Mouse (Mus musculus): ENCODE measurements around the gene Card14.
A peak's percentile ranks its signal among the peaks of the same experiment; 100 is the strongest.
"Not testable (repeated sequence)": the region's sequence is repeated elsewhere in the genome, so short reads cannot be mapped to it uniquely, and the experiment has no call there.

The Card14 gene

DNA sequence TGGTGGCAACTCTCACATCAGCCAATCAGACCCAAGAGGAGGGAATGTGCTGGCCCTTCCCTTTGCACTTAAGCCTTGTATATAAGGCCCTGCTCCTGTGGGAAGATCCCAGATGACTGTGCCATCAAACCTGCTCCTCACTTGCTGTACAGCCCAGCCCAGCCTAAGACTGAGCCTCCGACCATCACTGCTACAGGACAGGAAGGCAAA is at the start of gene Card14:
Card14 (plus strand) TSS at position 111 of the 210 bp plus-strand sequence.
- DNase-seq (ENCODE audit: low spot score in 2 of 2), result no peak

DNA sequence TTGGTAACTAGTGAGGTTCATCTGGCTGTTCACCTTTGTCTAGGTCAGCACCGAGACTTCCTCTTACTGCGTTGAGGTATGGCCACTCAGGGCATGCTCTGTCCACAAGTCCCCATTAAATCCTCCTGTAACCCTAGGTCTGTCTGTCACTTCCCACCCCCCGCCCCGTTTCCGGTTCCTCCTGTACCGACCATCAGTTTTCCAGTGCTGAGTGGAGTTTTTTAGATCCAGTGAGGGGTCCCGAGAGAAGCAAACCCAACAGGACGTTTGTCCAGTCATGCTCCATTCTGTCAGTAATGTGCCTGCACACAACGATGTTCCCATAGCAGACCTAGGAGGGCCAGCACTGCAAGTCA is 49.4 kb upstream of the Card14 start:
- no peak for DNase-seq (ENCODE audit: low spot score in 2 of 2)

DNA sequence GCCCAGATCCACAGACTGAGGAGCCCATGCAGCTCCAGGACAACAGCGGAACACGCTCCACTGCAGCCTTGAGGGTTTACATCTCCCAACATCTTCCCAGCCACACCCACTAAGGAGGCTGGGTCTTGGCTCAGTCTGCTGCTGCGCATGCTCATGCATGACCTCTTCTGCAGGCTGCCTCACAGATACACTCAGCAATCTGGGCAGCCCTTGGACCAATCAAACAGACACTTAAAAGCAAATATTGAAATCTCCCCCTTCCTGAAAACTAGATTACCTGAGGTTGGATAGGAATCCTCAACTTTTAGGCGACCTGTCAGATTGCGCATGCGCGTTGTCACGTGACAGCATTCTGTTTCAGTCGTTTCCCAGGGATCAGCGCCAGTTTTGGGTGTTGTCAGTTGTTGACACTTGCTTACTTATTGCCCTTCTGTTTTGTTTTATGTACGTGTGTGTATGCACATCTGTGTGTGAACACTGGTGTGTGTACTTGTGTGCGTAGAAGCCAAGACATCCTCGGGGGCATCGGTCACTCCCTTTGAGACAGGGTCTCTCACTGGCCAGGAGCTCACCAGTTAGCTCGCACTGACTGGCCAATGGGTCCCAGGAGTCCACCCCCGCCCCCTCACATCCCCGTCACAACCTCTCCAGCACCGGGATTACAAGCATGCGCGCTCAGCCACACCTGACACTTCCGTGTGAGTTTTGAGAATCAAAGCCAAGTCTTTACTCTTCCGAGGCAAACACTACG is 48.8 kb upstream of the Card14 start:
- peak; percentile 46 to 50 for DNase-seq (ENCODE audit: low spot score in 2 of 2)

DNA sequence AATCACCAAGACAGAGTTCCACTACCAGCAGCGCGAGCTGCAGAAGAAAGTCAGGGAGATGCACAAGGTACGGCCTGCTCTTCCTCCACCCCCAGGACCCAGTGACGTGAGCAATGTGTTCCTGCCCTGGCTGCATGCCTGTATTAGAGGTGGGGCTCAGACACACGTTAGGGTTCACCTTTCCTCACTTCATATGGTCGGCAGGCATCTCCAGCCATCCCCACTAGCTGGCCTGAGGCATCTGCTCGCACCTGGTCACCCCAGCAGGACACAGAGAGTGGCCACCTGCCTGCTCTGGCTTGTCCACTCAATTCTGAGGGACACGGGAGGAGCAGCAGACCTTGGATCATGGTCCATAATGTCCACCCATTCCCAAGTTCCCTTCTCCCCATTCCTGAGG is 47.6 kb upstream of the Card14 start:
- DNase-seq (ENCODE audit: low spot score in 2 of 2), result no peak

DNA sequence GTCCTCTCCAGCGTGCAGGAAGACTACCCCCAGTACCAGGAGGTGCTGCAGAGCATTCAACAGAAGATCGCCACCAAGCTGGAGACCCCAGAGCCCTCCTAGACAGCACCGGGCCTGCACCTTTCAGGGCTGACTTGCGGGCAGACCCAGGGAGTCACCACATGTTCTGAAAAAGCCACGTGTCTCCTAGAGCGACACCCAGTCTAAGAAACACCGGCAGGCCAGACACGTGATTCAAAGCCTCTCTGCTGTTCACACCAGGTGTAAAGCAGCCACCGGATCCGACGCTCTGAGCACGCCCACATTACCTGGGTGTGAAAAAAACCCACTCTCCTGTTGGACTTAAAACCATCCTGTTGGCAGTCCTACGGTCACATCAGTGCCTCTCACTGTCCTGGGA is 43.2 kb upstream of the Card14 start:
- DNase-seq (ENCODE audit: low spot score in 2 of 2), result no peak

DNA sequence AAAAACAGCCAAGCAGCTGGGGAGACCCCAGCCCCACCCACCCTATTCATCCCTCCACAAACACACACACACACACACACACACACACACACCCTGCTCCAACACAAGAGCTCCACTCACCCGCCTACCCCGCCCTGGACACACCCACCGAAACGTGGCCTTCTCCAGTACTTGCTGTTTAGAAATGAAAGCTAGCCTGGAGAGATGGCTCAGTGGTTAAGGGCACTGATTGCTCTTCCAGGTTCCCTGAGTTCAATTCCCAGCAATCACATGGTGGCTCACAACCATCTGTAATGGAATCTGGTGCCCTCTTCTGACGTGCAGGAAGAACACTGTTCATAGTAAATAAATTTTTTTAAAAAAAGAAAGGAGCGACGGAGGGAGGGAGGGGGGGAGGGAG is 41.8 kb upstream of the Card14 start:
- no peak for DNase-seq (ENCODE audit: low spot score in 2 of 2)

DNA sequence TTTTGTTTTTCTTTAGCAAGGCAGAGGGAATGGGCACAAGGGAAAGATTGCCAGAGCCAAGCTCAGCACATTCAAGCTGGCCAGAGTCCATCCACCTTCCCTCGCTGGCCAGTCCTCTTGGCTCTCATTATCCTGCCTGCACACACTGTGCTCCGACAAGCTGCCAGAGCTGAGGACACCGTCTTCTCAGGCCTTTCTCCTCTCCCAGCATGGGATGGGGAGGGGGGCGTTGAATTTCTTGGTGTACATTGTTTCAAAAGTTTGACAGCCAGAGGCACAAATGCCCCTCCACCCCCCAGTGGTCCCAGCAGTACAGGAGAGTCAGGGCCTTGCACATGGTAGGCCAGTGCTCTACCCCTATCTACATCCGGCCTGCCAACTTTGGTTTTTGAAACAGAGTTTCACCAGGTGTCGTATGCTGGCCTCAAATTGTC is 40.3 kb upstream of the Card14 start:
- no peak for DNase-seq (ENCODE audit: low spot score in 2 of 2)

DNA sequence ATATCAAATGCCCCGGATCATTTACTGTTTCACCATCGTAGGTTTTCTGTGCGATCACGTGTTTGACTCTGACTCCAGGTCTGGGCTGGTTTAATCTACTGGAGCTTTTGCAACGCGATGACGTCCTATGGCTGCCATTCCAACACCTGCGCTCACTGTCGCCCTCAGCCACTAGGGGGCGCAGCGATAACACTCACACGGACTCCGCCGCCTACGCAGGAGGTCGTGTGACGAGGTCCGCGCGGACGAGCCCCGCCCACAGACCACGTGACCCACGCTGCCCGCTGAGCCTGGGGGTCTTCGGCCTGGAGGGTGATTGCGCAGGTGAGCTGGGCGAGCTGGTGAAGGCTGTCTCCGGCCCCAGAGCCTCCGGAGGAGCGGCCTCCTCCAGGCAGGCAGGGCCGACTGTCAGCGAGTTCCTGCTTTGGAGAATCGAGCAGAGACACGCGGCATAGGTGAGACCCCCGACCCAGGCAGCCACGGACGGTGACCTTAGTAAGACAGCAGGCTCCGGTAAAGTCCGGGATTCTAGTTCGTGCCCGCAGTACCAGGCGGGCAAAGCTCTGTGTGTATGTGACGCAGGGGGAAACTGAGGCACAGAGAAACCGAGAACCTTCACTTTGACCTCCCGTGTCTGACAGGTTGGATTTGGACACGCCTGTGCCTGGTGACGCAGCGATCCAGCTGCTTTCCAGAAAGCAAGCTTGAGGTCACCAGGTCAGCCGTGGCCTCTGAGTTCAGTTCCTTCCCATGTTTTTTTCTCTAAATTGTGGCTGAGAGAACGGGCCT is 39.6 kb upstream of the Card14 start, which contains the start of gene Gaa:
Gaa (plus strand) TSS at position 120 of the 789 bp plus-strand sequence.
- peak; percentile 91 to 95 for DNase-seq (ENCODE audit: low spot score in 2 of 2)

DNA sequence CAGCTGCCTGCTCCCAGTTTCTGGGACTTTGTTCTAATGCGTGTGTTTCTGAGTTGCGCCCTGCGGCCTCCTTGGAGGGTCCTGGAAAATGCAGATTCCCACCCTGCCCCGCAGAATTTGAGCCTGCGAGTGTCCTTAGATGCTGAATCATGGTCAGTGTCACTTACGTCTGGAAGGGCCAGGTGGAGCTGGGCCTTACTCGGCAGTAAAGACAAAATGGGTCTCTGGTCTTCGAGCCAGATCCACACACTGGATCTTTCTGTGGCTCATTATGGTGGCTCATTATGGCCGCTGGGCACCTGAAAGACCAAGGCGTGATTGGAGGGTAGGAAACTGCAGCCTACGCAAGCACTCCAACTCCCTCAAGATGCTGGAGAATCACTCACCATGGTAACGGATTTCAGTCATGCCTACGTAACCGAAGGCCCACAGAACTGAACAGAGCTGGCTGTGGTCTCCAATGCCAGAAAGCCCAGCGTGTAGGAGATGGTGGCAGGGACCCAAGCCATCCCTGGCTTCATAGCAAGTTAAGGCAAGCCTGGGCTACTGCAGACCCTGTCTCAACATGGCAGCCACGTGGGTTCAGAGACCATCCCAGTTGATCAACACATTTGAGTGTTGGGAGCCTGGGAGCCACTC is 38.9 kb upstream of the Card14 start:
- peak; percentile 34 to 50 for DNase-seq (ENCODE audit: low spot score in 2 of 2)

DNA sequence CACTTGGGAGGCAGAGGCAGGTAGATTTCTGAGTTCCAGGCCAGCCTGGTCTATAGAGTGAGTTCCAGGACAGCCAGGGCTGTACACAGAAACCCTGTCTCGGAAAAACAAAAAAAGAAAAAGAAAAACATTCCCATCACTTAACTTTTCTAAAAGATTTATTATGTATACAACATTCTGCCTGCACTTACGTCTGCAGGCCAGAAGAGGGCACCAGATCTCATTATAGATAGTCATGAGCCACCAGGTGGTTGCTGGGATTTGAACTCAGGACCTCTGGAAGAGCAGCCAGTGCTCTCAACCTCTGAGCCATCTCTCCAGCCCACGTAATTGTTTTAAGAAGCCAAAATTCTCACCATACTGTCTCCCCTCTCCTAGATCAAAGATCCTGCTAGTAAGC is 35.1 kb upstream of the Card14 start:
- not testable (repeated sequence) for DNase-seq (ENCODE audit: low spot score in 2 of 2)

DNA sequence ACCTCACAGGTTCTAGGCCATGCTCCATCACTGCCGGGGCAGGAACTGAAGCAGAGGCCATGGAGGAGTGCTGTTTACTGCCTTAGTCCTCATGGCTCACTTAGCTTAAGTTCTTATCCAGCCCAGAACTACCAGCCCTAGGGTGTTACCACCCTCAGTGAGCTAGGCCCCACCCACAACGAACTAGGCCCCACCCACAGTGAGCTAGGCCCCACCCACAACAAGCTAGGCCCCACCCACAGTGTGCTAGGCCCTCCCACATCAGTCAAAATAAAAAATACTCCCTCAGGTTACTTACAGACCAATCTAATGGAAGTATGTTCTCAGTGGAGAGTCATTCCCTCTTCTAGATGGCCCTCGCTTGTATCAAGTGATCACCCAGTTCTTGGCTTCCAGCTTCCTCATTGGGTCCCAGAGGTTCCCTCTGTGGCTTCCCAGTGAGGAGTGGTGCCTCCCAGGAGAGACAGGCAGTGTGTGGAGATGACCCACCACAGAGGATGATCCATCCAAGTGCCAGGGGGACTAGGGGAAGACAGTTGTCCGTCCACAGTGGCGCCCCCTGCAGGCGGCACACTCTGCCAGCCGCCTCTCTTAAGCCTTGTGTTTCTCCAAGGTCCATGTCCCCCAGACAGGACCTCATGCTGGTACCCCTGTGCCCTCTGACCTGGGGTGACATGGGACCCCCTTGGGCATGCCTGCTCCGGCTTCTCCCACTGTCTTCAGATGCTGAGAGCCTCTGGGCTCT is 34.2 kb upstream of the Card14 start:
- DNase-seq (ENCODE audit: low spot score in 2 of 2), result no peak

DNA sequence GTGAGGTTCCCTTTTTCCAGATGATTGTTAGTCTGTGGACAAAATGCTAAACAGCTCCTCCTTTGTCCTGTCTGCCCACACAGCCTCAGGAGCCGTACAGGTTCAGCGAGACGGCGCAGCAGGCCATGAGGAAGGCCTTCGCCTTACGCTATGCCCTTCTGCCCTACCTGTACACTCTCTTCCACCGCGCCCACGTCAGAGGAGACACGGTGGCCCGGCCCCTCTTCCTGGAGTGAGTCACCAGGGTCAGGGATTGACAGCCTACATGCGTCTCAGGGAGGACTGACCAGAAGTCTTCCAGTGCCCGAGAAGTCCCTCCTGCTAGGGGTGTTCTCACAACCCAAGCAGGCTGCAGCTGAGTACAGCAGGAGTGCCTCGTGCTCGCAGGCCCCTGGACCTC is 26.5 kb upstream of the Card14 start:
- no peak for DNase-seq (ENCODE audit: low spot score in 2 of 2)

DNA sequence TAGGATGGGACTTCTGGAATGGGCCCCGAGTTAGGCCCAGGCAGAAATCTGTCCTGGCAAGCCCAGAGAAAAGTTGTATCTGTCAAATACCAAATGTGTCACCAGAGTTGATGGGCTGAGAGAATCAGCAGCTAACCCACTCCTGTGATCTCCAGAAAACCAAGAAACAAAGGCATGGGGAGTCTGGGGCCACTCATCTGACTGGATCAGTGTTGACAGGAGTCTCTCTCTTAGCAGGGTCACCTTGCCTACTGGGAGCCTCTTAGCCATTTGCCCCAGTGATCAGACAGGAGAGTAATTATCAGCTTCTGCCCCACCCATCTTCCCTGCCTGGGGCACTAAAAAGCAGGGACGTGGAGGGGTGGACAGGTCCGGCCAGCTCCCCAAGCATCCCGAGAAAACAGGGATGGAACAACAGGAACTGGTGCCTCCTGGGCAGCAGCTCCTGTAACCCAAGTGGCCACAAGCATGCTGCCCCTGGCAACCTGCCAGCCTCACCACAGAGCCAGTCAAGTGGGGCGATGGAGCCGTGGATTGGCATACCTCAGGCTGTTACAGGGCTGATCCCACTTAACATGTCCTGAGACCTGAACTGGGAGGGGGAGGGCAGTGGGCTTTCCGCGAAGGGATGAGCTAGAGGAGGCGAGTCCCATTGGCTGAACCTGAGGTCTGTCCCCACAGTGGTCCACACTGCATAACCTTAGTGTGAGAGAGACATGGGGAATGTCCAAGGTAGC is 21.6 kb upstream of the Card14 start:
- DNase-seq (ENCODE audit: low spot score in 2 of 2), result no peak

DNA sequence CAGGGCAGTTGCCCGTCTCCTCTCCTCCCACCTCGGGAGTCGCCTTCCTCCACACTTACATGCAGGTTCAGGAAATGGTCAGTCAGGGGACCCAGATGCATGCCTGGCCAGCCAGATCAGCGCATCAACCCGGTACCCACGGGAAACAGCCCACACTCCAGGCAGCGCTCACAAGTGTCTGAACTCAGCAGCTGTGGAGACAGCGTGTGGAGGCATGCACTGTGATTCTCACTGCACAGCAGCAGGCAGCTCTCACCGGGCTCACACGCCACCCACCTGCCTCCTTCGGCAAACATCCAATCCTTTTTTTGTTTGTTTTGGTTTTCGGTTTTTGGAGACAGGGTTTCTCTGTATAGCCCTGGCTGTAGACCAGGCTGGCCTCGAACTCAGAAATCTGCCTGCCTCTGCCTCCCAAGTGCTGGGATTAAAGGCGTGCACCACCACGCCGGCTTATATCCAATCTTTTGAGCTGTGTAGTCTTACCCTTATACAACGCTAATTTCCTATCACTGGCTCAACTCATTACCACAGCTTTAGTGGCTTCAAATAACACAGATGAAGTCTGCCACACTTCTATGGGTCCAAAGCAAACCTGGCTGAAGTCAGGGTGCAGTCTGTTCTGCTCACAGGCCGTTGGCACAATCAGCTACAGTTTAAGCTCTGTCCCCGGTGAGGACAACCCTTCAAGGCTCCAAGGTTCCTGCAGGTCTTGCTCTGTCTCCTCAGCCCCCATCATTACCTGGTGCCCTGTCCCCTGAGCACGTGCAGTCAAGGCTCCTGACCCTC is 20.2 kb upstream of the Card14 start:
- DNase-seq (ENCODE audit: low spot score in 2 of 2), result no peak

DNA sequence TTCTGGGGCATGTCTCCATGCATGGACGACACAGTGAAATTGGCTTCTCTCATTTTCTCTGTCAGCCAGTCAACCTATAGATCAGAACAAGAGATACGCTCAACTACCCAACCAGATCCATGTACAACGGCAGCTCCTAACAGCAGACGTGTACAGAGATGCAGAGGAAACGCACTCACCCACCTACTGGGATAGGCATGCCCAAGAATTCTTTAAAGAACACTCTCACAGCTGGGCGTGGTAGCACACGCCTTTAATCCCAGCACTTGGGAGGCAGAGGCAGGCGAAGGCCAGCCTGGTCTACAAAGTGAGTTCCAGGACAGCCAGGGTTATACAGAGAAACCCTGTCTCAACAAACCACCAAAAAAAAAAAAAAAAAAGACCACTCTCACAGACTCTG is 14.7 kb upstream of the Card14 start:
- not testable (repeated sequence) for DNase-seq (ENCODE audit: low spot score in 2 of 2)

DNA sequence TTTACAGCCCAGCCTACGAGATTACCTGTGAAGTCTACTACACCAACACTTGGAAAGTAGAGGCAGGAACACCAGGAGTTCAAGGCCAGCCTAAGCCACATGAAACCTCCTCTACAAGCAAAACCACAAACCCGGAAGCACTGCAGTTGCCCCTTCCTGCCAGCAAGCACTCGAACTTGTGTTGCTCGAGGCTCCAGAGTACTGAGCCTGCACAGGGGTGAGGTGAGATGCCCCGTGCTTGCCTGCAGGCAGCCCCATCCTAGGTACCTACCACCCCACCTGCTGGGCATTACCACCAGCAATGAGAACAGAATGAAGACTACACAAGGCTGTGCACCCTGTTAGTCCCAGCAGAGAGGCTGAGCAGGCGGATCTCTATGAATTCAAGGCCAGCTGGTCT is 9.6 kb upstream of the Card14 start:
- no peak for DNase-seq (ENCODE audit: low spot score in 2 of 2)

DNA sequence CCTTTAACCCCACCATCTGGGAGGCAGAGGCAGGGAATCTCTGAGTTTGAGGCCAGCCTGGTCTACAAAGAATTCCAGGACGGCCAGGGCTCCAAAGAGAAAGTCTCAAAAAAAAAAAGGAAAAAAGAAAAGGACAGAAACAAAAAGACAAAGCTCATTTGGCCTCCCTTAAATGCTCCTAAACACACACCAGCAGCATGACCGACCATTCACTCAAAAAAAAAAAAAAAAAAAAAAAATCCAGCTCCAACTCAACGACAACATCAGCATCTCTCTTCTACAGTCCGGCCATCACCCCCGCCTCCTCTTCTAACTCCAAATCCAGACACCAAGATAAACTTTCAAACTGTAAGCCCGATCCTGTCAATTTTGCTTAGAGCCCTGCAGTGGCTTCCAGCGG is 8.7 kb upstream of the Card14 start:
- DNase-seq (ENCODE audit: low spot score in 2 of 2), result no peak

DNA sequence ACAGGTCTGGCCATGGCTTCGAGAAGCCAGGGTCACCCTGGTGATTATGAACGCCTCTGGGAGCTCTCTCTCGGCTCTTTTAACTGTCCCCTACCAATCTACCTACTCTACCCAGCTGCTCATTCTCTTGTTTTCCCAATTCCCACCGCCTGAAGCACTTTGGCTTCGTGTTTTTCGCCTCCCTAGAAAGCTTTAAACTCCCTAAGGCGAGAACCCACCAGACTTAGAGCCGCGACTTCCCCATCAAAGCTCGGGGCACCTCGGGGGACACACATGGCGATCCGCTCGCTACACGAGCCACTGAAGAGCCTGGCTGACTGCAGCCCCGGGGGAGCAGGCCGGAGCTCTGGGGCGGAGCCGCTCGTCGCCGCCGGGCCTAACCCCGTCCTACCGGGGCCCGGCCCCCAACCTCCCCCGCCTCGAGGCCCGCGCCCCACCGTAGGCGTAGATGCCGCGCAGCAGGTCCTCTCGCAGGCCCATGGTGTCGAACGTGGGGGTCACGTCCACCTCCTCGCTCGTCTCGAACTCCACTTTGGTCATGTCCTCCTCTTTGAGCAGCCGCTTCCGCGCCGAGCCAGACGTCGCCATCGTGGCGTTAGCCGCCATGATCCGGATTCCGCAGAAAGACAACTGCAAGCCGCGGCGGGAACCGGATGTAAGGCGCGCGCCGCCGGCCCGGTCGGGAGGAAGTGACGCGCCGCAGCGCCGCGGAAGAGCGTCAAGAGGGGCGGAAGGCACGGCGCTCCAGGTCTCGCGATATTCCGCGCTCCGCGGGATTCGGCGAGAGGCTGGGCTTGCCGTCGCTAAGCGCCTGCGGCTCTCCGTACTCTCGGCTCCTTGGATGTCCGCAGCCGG is 8.0 kb upstream of the Card14 start, which contains the start of gene Eif4a3:
Eif4a3 (minus strand) TSS at position 699 of the 855 bp plus-strand sequence.
- peak; percentile 83 to 91 for DNase-seq (ENCODE audit: low spot score in 2 of 2)

DNA sequence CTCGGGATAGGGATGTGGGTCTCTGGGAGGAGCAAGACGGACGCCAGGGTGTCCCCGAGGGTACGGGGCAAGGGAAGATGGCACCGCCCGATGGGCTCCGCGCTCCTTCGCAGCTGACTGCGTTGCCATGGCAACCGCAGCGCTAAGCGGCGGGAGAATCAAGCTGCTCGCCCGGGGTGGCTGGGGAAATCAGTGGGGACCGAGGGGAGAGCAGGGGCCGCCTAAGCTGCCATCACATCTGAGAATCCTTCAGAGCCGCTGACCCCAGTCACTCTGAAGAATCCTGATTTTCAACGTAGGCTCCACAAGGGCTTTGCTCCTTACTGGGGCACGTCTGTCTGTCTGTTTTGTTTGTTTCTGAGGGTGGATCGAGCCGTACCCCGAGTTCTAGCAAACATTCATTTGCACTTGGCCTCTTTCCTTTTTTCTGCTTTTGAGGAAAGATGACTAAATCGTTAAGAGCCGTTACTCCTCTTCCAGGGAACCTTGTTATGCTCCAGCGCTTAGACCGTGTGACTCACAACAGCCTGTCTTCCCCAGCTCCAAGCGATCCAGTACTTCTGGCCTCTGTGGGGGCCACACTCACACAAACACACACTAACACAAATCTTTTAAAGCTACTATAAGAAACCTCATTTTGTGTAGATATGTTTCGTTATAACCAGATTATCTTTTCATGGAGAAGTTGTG is 7.2 kb upstream of the Card14 start:
- no peak for DNase-seq (ENCODE audit: low spot score in 2 of 2)
